Comparison of ENCODE assay signal across 8 mouse cellular contexts in genomic region chr11:104461551-104461950, GRCm38 (mm10). TPM values are rescaled to one million over a fixed set of nuclear protein-coding genes. Genes with fewer than 3 reads are reported as not detected.
DNase-seq lines count a peak whose midpoint lies in the region; ATAC-seq and TF ChIP-seq lines count a peak whose summit lies in the region.
"Had no signal": no experiment of that assay in that cellular context is flagged by ENCODE, and none has a peak within 500 bp of the region (broad histone marks: within the 10 kb centered on the region; RNA-seq: fewer than 3 reads in every experiment).

No protein-coding gene starts in this region.

- TF ChIP-seq POLR2A in liver, adult 2 months (IDR thresholded peaks at IDR 0.05; ENCODE audit: extremely low read depth, insufficient read depth, low read length), result no peak

- no peak overlapping the region for H3K9ac ChIP-seq in liver, adult 2 months (ENCODE audit: low read depth, low read length)
- no peak overlapping the region for H3K9ac ChIP-seq in liver, embryonic 11.5 days (ENCODE audit: low read depth, low read length)

- H3K4me1 ChIP-seq in liver, adult 2 months (ENCODE audit: control insufficient read depth, insufficient read depth, low read length), result peaks cover 4% of the 10 kb centered on the region; the same call in 1 of the 2 replicates
- H3K4me1 ChIP-seq in liver, embryonic 11.5 days (replicated peaks; ENCODE audit: control insufficient read depth, insufficient read depth, low read length), result no peaks in the 10 kb centered on the region
- peaks cover 3% of the 10 kb centered on the region for H3K4me1 ChIP-seq in G1E (ENCODE audit: insufficient read depth, low read depth, low read length)

- peak; percentile 17; the same call in 1 of the 2 replicates for TF ChIP-seq CTCF in liver, adult 2 months (IDR thresholded peaks at IDR 0.05; ENCODE audit: low read depth, low read length)
- TF ChIP-seq CTCF in G1E (IDR thresholded peaks at IDR 0.05; ENCODE audit: low read depth, low read length), result peak; percentile 20; the same call in 1 of the 2 replicates

- DNase-seq in liver, adult 2 months (ENCODE audit: extremely low read depth, low read depth, low spot score), result peak; percentile 72
- DNase-seq in liver, embryonic 11.5 days (ENCODE audit: low spot score), result no peak
- peak; percentile 14 for DNase-seq in G1E (ENCODE audit: low spot score)
- DNase-seq in brain, adult 2 months (ENCODE audit: low read depth, low spot score), result peak; percentile 91
- peak; percentile 51 to 72 for DNase-seq in left cerebral cortex, postnatal 25 days (ENCODE audit: low spot score in 2 of 2)
- DNase-seq in right cerebral cortex, adult 2 months (ENCODE audit: low spot score in 2 of 2), result peak; percentile 53 to 66

- no peak overlapping the region for H3K27ac ChIP-seq in liver, adult 2 months (replicated peaks; ENCODE audit: insufficient read depth, low read depth, low read length)
- no peak overlapping the region for H3K27ac ChIP-seq in liver, embryonic 11.5 days (ENCODE audit: low read depth, low read length)

- H3K79me2 ChIP-seq in liver, adult 2 months (ENCODE audit: control insufficient read depth, insufficient read depth, low read length), result peaks cover 3% of the 10 kb centered on the region; the same call in 1 of the 2 replicates

- intact Hi-C loops in left cerebral cortex, postnatal 25 days (cut with DNase I), result loop anchor here (2.0 kb wide), 1 partner anchor 147 kb away; no protein-coding TSS in a partner anchor

- H3K27me3 ChIP-seq in liver, adult 2 months (ENCODE audit: control insufficient read depth, insufficient read depth, low read length), result no peaks in the 10 kb centered on the region
- no peaks in the 10 kb centered on the region for H3K27me3 ChIP-seq in liver, embryonic 11.5 days (replicated peaks; ENCODE audit: control insufficient read depth, insufficient read depth, low read length)
- H3K27me3 ChIP-seq in G1E (ENCODE audit: insufficient read depth, low read length), result no peaks in the 10 kb centered on the region
- H3K27me3 ChIP-seq: megakaryocyte, embryonic 14.5 days had no signal

- H3K9me3 ChIP-seq in liver, embryonic 11.5 days (ENCODE audit: control insufficient read depth, low read length), result no peaks in the 10 kb centered on the region
- H3K9me3 ChIP-seq in G1E (replicated peaks), result no peaks in the 10 kb centered on the region
- H3K9me3 ChIP-seq: megakaryocyte, embryonic 14.5 days had no signal

- H3K4me3 ChIP-seq in liver, adult 2 months (ENCODE audit: insufficient read depth, low read depth, low read length), result no peak overlapping the region
- H3K4me3 ChIP-seq in liver, embryonic 11.5 days (ENCODE audit: low read depth, low read length), result no peak overlapping the region
- no peak overlapping the region for H3K4me3 ChIP-seq in G1E (ENCODE audit: low read depth, low read length)
- H3K4me3 ChIP-seq: megakaryocyte, embryonic 14.5 days had no signal

- H3K4me2 ChIP-seq in liver, embryonic 11.5 days, result no peak overlapping the region

- no peaks in the 10 kb centered on the region for H3K36me3 ChIP-seq in liver, adult 2 months (ENCODE audit: control insufficient read depth, insufficient read depth, low read length)
- H3K36me3 ChIP-seq in liver, embryonic 11.5 days (ENCODE audit: control insufficient read depth, insufficient read depth, low read length), result no peaks in the 10 kb centered on the region
- H3K36me3 ChIP-seq in G1E (replicated peaks), result peaks cover 50% of the 10 kb centered on the region

- no peak for ATAC-seq in liver, embryonic 11.5 days (replicated peaks; ENCODE audit: low FRiP score)
- ATAC-seq in G1E (ENCODE audit: extremely low read depth, insufficient number of reproducible peaks, low FRiP score, poor library complexity, severe bottlenecking), result no peak
- ATAC-seq in erythroid progenitor cell, adult 5-6 weeks (replicated peaks; ENCODE audit: low FRiP score, poor library complexity, severe bottlenecking), result peak; percentile 94

RNA-seq across cellular contexts. Expression of gene Kansl1, which starts 7.1 kb away (rescaled TPM):
- total RNA-seq in liver, adult 2 months (2014; rRNA removed), result 13.7 and 15.5 TPM in 2 replicates
- polyA plus RNA-seq in liver, adult 2 months (2012; rRNA removed), result 33.0 and 36.2 TPM in 2 replicates
- 18.2 and 20.3 TPM in 2 replicates for polyA plus RNA-seq in liver, embryonic 11.5 days (2014; fragmentation: Nextera tagmentation; extraction: Ambion mirVana)
- total RNA-seq in G1E (2014; fragmentation: Nextera tagmentation), result 95.3 and 100 TPM in 2 replicates
- total RNA-seq in G1E (2017), result 31.0 and 31.7 TPM in 2 replicates
- polyA plus RNA-seq in G1E (2012), result 143 and 170 TPM in 2 replicates
- total RNA-seq in erythroid progenitor cell, adult 5-6 weeks (2015; ENCODE audit: low replicate concordance), result 29.8 and 31.7 TPM in 2 replicates
- 19.8 and 23.9 TPM in 2 replicates for total RNA-seq in erythroid progenitor cell, adult 5-6 weeks (2017; ENCODE audit: low replicate concordance)
- 10 to 100 TPM; 71.0 to 75.6 TPM for total RNA-seq in left cerebral cortex, postnatal 25 days (2021)
